Mouse (Mus musculus) heart, postnatal 0 days (tissue): Measurements from ENCODE around the gene Cyren.

Source experiments
- CTCF ChIP-seq: IDR thresholded peaks from 2 replicates; pipeline ENCODE4 v1.5.1; 2016; ENCODE audit warnings: antibody characterized with exemption, control low read depth, low read depth
- EP300 ChIP-seq: IDR thresholded peaks from 2 replicates; pipeline ENCODE4 v1.6.1; 2016; ENCODE audit warnings: antibody characterized with exemption, low read depth

DNA sequence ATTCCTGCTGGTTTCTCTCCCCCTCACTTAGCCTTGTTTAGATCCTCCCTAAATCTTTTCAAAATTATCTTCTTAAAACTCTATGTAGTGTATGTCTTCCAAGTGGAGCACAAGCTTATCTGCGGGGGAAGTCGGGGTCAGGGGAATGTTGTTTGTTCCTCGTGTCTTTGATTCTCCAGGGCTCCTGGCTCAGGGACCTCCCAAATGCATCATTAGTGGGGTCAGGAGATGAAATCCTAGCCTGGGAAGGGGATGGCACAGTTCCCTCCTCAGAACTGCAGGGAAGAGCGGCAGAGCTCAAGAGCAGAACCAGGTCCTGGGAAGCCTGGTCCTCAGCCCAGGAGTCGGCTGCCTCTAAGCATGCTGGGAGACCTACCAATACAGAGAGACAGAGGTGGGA is 12.6 kb downstream of the Cyren start:
- TF ChIP-seq CTCF: no peak
- TF ChIP-seq EP300: no peak
